Mouse (Mus musculus): ENCODE measurements around the gene Tbc1d8. TPM values are rescaled to one million over a fixed set of nuclear protein-coding genes. Genes with fewer than 3 reads are reported as not detected.

Gene Tbc1d8
- total and polyA plus RNA-seq, 2 experiments from 2014 or later, result 6.4 to 16.7 TPM

GRCm38 (mm10) chr1:39493664-39494063, 15.1 kb upstream of the Tbc1d8 start:
- H3K27me3 ChIP-seq (ENCODE audit: control insufficient read depth, insufficient read depth, low read length), result no peaks in the 10 kb centered on the region
- 61% methylated on average over 3 of the region's 3 CpGs for WGBS
- ATAC-seq (ENCODE audit: insufficient read depth, low read depth) (no peak), DNase-seq (ENCODE audit: low spot score) (no peak)
- no peak overlapping the region for H3K9ac ChIP-seq (replicated peaks; ENCODE audit: low read depth, low read length)
- H3K27ac ChIP-seq (ENCODE audit: low read depth), result no peak overlapping the region
- TF ChIP-seq EP300 (IDR thresholded peaks at IDR 0.05; ENCODE audit: low read depth), result no peak
- TF ChIP-seq CTCF (IDR thresholded peaks at IDR 0.05; ENCODE audit: low read depth), result no peak
- no peak overlapping the region for H3K4me2 ChIP-seq (ENCODE audit: low read depth, low read length)
- H3K4me1 ChIP-seq (ENCODE audit: control insufficient read depth, insufficient read depth), result no peaks in the 10 kb centered on the region
- no peak overlapping the region for H3K4me3 ChIP-seq (ENCODE audit: low read depth, low read length)
- 0 out of 2 replicates have a peak, but pooled peaks cover 11% of the 10 kb centered on the region for H3K9me3 ChIP-seq (replicated peaks; ENCODE audit: control insufficient read depth, low read length)
- H3K36me3 ChIP-seq (replicated peaks; ENCODE audit: control insufficient read depth, insufficient read depth, low read length), result no peaks in the 10 kb centered on the region

- Histone ChIP-seq H3K27ac (ENCODE audit: low read depth) (no peak overlapping the region), H3K36me3 (replicated peaks; ENCODE audit: control insufficient read depth, insufficient read depth, low read length) (no peaks in the 10 kb centered on the region), H3K4me3 (ENCODE audit: low read depth, low read length) (no peak overlapping the region), H3K27me3 (ENCODE audit: control insufficient read depth, insufficient read depth, low read length) (no peaks in the 10 kb centered on the region), H3K9me3 (replicated peaks; ENCODE audit: control insufficient read depth, low read length) (0 out of 2 replicates have a peak, but pooled peaks cover 11% of the 10 kb centered on the region), H3K4me2 (ENCODE audit: low read depth, low read length) (no peak overlapping the region), H3K4me1 (ENCODE audit: control insufficient read depth, insufficient read depth) (no peaks in the 10 kb centered on the region), H3K9ac (replicated peaks; ENCODE audit: low read depth, low read length) (no peak overlapping the region)
- ATAC-seq (ENCODE audit: insufficient read depth, low read depth), result no peak
- 74% methylated on average over 5 of the region's 5 CpGs for WGBS
- TF ChIP-seq EP300 (IDR thresholded peaks at IDR 0.05; ENCODE audit: low read depth) (no peak), CTCF (IDR thresholded peaks at IDR 0.05; ENCODE audit: low read depth) (no peak)
- DNase-seq (ENCODE audit: low spot score), result no peak
These were observed 14.6 kb upstream of the Tbc1d8 start for GRCm38 (mm10) chr1:39493165-39493564.

- Histone ChIP-seq H3K4me2 (ENCODE audit: low read depth, low read length) (no peak overlapping the region), H3K4me3 (ENCODE audit: low read depth, low read length) (no peak overlapping the region), H3K9me3 (replicated peaks; ENCODE audit: control insufficient read depth, low read length) (no peaks in the 10 kb centered on the region), H3K27ac (ENCODE audit: low read depth) (no peak overlapping the region), H3K36me3 (replicated peaks; ENCODE audit: control insufficient read depth, insufficient read depth, low read length) (no peaks in the 10 kb centered on the region), H3K27me3 (ENCODE audit: control insufficient read depth, insufficient read depth, low read length) (no peaks in the 10 kb centered on the region), H3K9ac (replicated peaks; ENCODE audit: low read depth, low read length) (no peak overlapping the region), H3K4me1 (ENCODE audit: control insufficient read depth, insufficient read depth) (no peaks in the 10 kb centered on the region)
- no peak for TF ChIP-seq CTCF (IDR thresholded peaks at IDR 0.05; ENCODE audit: low read depth)
- no peak for TF ChIP-seq EP300 (IDR thresholded peaks at IDR 0.05; ENCODE audit: low read depth)
- ATAC-seq (ENCODE audit: insufficient read depth, low read depth), result no peak
- DNase-seq (ENCODE audit: low spot score), result no peak
- 77% methylated on average over 3 of the region's 3 CpGs for WGBS
These were observed 8.8 kb upstream of the Tbc1d8 start for GRCm38 (mm10) chr1:39487370-39487769.

- Histone ChIP-seq H3K27ac (ENCODE audit: low read depth) (no peak overlapping the region), H3K9me3 (replicated peaks; ENCODE audit: control insufficient read depth, low read length) (no peaks in the 10 kb centered on the region), H3K4me1 (ENCODE audit: control insufficient read depth, insufficient read depth) (peaks cover 11% of the 10 kb centered on the region), H3K4me2 (ENCODE audit: low read depth, low read length) (no peak overlapping the region), H3K27me3 (ENCODE audit: control insufficient read depth, insufficient read depth, low read length) (no peaks in the 10 kb centered on the region), H3K4me3 (ENCODE audit: low read depth, low read length) (no peak overlapping the region), H3K36me3 (replicated peaks; ENCODE audit: control insufficient read depth, insufficient read depth, low read length) (no peaks in the 10 kb centered on the region), H3K9ac (replicated peaks; ENCODE audit: low read depth, low read length) (no peak overlapping the region)
- WGBS, result 59% methylated on average over 10 of the region's 10 CpGs
- TF ChIP-seq EP300 (IDR thresholded peaks at IDR 0.05; ENCODE audit: low read depth) (no peak), CTCF (IDR thresholded peaks at IDR 0.05; ENCODE audit: low read depth) (no peak)
- ATAC-seq (ENCODE audit: insufficient read depth, low read depth), result no peak
- no peak for DNase-seq (ENCODE audit: low spot score)
These were observed 3.7 kb upstream of the Tbc1d8 start for GRCm38 (mm10) chr1:39482115-39482815.

GRCm38 (mm10) chr1:39479254-39479653, 699 bp upstream of the Tbc1d8 start:
- no peak for ATAC-seq (ENCODE audit: insufficient read depth, low read depth)
- Histone ChIP-seq H3K36me3 (replicated peaks; ENCODE audit: control insufficient read depth, insufficient read depth, low read length) (no peaks in the 10 kb centered on the region), H3K4me3 (ENCODE audit: low read depth, low read length) (peak overlapping the region; percentile 88; the same call in 1 of the 2 replicates), H3K4me1 (ENCODE audit: control insufficient read depth, insufficient read depth) (peaks cover 12% of the 10 kb centered on the region), H3K27me3 (ENCODE audit: control insufficient read depth, insufficient read depth, low read length) (no peaks in the 10 kb centered on the region), H3K27ac (ENCODE audit: low read depth) (peak overlapping the region; percentile 89; the same call in 1 of the 2 replicates), H3K4me2 (ENCODE audit: low read depth, low read length) (peak overlapping the region; percentile 99), H3K9me3 (replicated peaks; ENCODE audit: control insufficient read depth, low read length) (no peaks in the 10 kb centered on the region), H3K9ac (replicated peaks; ENCODE audit: low read depth, low read length) (0 out of 2 replicates have a peak overlapping the region, but pooled peaks have one; percentile 83)
- 70% methylated on average over 5 of the region's 5 CpGs for WGBS
- no peak for DNase-seq (ENCODE audit: low spot score)
- TF ChIP-seq EP300 (IDR thresholded peaks at IDR 0.05; ENCODE audit: low read depth) (no peak), CTCF (IDR thresholded peaks at IDR 0.05; ENCODE audit: low read depth) (no peak)

GRCm38 (mm10) chr1:39478896-39479200, 293 bp upstream of the Tbc1d8 start:
- Histone ChIP-seq H3K4me3 (ENCODE audit: low read depth, low read length) (peak overlapping the region; percentile 88), H3K27me3 (ENCODE audit: control insufficient read depth, insufficient read depth, low read length) (no peaks in the 10 kb centered on the region), H3K36me3 (replicated peaks; ENCODE audit: control insufficient read depth, insufficient read depth, low read length) (no peaks in the 10 kb centered on the region), H3K4me2 (ENCODE audit: low read depth, low read length) (peak overlapping the region; percentile 99), H3K9me3 (replicated peaks; ENCODE audit: control insufficient read depth, low read length) (no peaks in the 10 kb centered on the region), H3K4me1 (ENCODE audit: control insufficient read depth, insufficient read depth) (peaks cover 12% of the 10 kb centered on the region), H3K27ac (ENCODE audit: low read depth) (peak overlapping the region; percentile 89), H3K9ac (replicated peaks; ENCODE audit: low read depth, low read length) (peak overlapping the region; percentile 83)
- no peak for ATAC-seq (ENCODE audit: insufficient read depth, low read depth)
- DNase-seq (ENCODE audit: low spot score), result no peak
- no peak for TF ChIP-seq CTCF (IDR thresholded peaks at IDR 0.05; ENCODE audit: low read depth)
- TF ChIP-seq EP300 (IDR thresholded peaks at IDR 0.05; ENCODE audit: low read depth), result no peak
- 5% methylated on average over 9 of the region's 10 CpGs for WGBS
